Mouse (Mus musculus): Measurements from ENCODE around the gene Clec12a. TPM values are rescaled to one million over a fixed set of nuclear protein-coding genes. Genes with fewer than 3 reads are reported as not detected.
"Not testable (repeated sequence)": the region's sequence is repeated elsewhere in the genome, so short reads cannot be mapped to it uniquely, and the experiment has no call there.

Gene Clec12a
- polyA plus RNA-seq (2012; rRNA removed): 0.13 and 0.14 TPM in 2 replicates

DNA sequence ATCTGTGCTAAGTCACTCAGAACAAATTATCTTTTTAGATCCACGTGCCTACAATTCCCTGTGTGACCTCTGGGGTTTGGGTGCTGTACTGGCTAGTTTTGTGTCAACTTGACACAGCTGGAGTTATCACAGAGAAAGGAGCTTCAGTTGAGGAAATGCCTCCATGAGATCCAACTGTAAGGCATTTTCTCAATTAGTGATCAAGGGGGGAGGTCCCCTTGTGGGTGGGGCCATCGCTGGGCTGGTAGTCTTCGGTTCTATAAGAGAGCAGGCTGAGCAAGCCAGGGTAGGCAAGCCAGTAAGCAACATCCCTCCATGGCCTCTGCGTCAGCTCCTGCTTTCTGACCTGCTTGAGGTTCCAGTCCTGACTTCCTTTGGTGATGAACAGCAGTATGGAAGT lies at the start of gene Clec12a:
Gene Clec12a, plus strand, starts transcription at position 301 of the 400 bp plus-strand sequence.
- H3K4me3 ChIP-seq (ENCODE audit: low read depth, low read length); H3K4me1 ChIP-seq (ENCODE audit: control insufficient read depth, insufficient read depth, insufficient read length, low read length); H3K36me3 ChIP-seq (ENCODE audit: control insufficient read depth, insufficient read depth, low read length); H3K27me3 ChIP-seq (ENCODE audit: control insufficient read depth, insufficient read depth, low read length); H3K27ac ChIP-seq (ENCODE audit: insufficient read depth, low read depth, low read length): not testable (repeated sequence)
- WGBS: 74% methylated on average over 4 of the region's 4 CpGs

DNA sequence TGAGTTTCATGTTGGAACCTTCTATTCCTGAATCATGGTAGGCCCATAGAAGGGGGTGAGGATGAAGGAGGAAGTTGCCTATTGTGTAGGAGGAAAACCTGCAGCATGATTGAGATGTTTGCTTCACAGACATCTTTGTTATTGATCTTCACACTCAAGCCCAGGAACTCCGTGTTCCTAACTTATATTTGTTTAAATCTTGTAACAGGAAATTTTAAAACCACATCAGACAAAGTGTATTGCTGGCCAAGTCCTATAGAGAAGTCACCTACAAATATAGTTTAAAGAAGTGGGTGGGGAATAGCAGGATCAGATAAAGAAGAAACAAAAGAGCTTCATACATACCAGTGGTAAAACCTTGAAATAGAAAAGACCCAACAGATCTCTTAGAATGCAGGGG lies 38.3 kb upstream of the Clec12a start:
- Histone ChIP-seq H3K27me3 (ENCODE audit: control insufficient read depth, insufficient read depth, low read length) (no peaks in the 10 kb centered on the region), H3K4me3 (ENCODE audit: low read depth, low read length) (no peak overlapping the region), H3K27ac (ENCODE audit: insufficient read depth, low read depth, low read length) (no peak overlapping the region), H3K4me1 (ENCODE audit: control insufficient read depth, insufficient read depth, insufficient read length, low read length) (no peaks in the 10 kb centered on the region), H3K36me3 (ENCODE audit: control insufficient read depth, insufficient read depth, low read length) (no peaks in the 10 kb centered on the region)
- no peak for TF ChIP-seq CTCF (IDR thresholded peaks at IDR 0.05; ENCODE audit: extremely low read depth, insufficient read length, insufficient replicate concordance, low read depth, low read length)
- TF ChIP-seq POLR2A (IDR thresholded peaks at IDR 0.05; ENCODE audit: low read depth, low read length): no peak
- WGBS: 30% methylated on average over 1 of the region's 1 CpGs

DNA sequence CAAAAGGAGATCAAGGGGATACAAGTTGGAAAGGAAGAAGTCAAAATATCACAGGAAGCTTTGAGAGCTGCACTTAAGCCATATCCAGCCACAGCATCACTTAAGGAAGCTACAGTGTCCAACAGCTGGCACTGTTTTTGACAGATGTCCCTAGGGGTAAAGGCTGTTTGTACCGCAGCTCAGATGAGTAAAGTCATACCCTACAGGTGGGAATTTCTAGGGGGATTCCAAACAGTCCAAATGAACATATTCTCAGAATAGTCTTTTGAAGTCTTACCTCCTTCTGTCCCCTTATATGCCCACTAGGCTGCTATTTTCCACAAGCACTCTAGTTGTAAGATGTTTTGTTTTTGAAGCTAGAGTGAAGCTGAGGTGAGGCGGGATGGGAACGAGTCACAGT lies 30.0 kb upstream of the Clec12a start:
- H3K27me3 ChIP-seq (ENCODE audit: control insufficient read depth, insufficient read depth, low read length): no peaks in the 10 kb centered on the region; the same call in 1 of the 2 replicates
- TF ChIP-seq POLR2A (IDR thresholded peaks at IDR 0.05; ENCODE audit: low read depth, low read length): no peak
- TF ChIP-seq CTCF (IDR thresholded peaks at IDR 0.05; ENCODE audit: extremely low read depth, insufficient read length, insufficient replicate concordance, low read depth, low read length): no peak
- 70% methylated on average over 3 of the region's 3 CpGs for WGBS

DNA sequence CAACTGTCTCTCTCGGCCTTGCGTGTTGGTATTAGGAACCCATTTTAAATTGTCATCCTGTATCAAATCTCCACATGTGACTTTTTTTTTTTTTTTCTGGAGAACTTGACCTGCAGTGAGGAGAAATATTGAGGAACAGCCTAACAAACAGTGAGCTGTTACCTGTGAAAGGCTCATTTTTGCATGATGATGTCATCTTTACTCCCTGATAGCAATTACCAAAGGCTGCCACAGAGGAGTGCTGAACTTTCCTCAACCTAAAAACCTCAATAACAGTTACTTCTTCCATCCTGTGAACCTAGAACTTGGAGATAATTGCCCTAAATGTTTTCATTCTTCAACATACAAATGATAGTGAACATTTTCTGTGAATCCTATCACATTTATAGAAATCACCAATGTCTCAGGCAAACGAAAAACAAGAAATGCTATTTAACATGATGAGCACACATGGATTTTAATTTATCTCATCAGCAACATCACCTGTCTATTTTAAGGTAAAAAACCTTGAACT lies 27.8 kb upstream of the Clec12a start:
- TF ChIP-seq CTCF (IDR thresholded peaks at IDR 0.05; ENCODE audit: extremely low read depth, insufficient read length, insufficient replicate concordance, low read depth, low read length) (no peak), POLR2A (IDR thresholded peaks at IDR 0.05; ENCODE audit: low read depth, low read length) (no peak)
- Histone ChIP-seq H3K4me3 (ENCODE audit: low read depth, low read length) (no peak overlapping the region), H3K27ac (ENCODE audit: insufficient read depth, low read depth, low read length) (no peak overlapping the region), H3K4me1 (ENCODE audit: control insufficient read depth, insufficient read depth, insufficient read length, low read length) (peaks cover 2% of the 10 kb centered on the region; the same call in 1 of the 2 replicates), H3K36me3 (ENCODE audit: control insufficient read depth, insufficient read depth, low read length) (no peaks in the 10 kb centered on the region), H3K27me3 (ENCODE audit: control insufficient read depth, insufficient read depth, low read length) (no peaks in the 10 kb centered on the region; the same call in 1 of the 2 replicates)
- 88% methylated on average over 3 of the region's 3 CpGs for WGBS

More for the DNA sequence above, 30.0 kb upstream of the Clec12a start:
- Histone ChIP-seq H3K4me1 (ENCODE audit: control insufficient read depth, insufficient read depth, insufficient read length, low read length) (peaks cover 2% of the 10 kb centered on the region; the same call in 1 of the 2 replicates), H3K27ac (ENCODE audit: insufficient read depth, low read depth, low read length) (no peak overlapping the region), H3K4me3 (ENCODE audit: low read depth, low read length) (no peak overlapping the region), H3K36me3 (ENCODE audit: control insufficient read depth, insufficient read depth, low read length) (no peaks in the 10 kb centered on the region)

DNA sequence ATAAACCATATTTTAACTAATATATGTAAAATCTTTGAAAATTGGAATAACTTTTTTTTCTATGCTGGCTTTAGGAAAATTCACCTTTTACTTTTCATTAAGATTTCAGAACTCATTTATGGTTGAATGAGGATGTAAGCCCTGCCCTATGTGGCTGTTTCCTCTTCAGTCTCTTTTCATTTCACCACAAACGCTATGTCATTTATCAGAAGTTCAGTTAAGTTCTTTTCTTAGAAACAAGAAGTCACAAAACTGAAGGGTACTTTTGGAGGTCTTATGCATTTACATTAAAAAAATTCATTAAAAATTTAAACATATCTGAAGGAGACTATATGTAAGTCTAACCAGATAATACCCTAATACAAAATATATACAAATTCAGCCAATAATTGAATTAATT lies 26.8 kb upstream of the Clec12a start:
- H3K4me3 ChIP-seq (ENCODE audit: low read depth, low read length): no peak overlapping the region
- H3K27ac ChIP-seq (ENCODE audit: insufficient read depth, low read depth, low read length): no peak overlapping the region
- H3K27me3 ChIP-seq (ENCODE audit: control insufficient read depth, insufficient read depth, low read length): no peaks in the 10 kb centered on the region
- 80% methylated on average over 1 of the region's 1 CpGs for WGBS
- H3K36me3 ChIP-seq (ENCODE audit: control insufficient read depth, insufficient read depth, low read length): no peaks in the 10 kb centered on the region
- TF ChIP-seq POLR2A (IDR thresholded peaks at IDR 0.05; ENCODE audit: low read depth, low read length) (no peak), CTCF (IDR thresholded peaks at IDR 0.05; ENCODE audit: extremely low read depth, insufficient read length, insufficient replicate concordance, low read depth, low read length) (no peak)
- peaks cover 2% of the 10 kb centered on the region; the same call in 1 of the 2 replicates for H3K4me1 ChIP-seq (ENCODE audit: control insufficient read depth, insufficient read depth, insufficient read length, low read length)

DNA sequence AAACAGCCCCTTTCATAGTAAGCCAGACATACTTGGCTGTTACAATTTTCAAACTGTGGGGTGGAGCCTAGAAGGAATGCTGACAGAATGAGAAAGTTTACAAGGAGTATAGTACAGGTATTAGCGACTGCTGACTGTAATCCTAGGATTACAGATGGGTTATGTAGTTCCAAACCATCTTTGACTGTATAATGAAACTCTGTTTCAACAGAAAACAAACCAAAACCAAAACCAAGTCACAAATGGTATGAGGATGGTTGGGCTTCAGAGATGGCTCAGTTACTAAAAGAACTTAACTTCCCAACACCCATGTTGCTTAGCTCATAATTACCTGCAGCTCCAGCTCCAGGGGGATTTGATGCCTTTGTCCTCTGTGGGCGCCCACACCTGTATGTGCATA lies 26.0 kb upstream of the Clec12a start:
- H3K27me3 ChIP-seq (ENCODE audit: control insufficient read depth, insufficient read depth, low read length): no peaks in the 10 kb centered on the region
- no peak overlapping the region for H3K27ac ChIP-seq (ENCODE audit: insufficient read depth, low read depth, low read length)
- no peaks in the 10 kb centered on the region for H3K36me3 ChIP-seq (ENCODE audit: control insufficient read depth, insufficient read depth, low read length)
- TF ChIP-seq CTCF (IDR thresholded peaks at IDR 0.05; ENCODE audit: extremely low read depth, insufficient read length, insufficient replicate concordance, low read depth, low read length): no peak
- TF ChIP-seq POLR2A (IDR thresholded peaks at IDR 0.05; ENCODE audit: low read depth, low read length): no peak
- H3K4me3 ChIP-seq (ENCODE audit: low read depth, low read length): no peak overlapping the region
- peaks cover 2% of the 10 kb centered on the region; the same call in 1 of the 2 replicates for H3K4me1 ChIP-seq (ENCODE audit: control insufficient read depth, insufficient read depth, insufficient read length, low read length)
- 81% methylated on average over 2 of the region's 2 CpGs for WGBS

DNA sequence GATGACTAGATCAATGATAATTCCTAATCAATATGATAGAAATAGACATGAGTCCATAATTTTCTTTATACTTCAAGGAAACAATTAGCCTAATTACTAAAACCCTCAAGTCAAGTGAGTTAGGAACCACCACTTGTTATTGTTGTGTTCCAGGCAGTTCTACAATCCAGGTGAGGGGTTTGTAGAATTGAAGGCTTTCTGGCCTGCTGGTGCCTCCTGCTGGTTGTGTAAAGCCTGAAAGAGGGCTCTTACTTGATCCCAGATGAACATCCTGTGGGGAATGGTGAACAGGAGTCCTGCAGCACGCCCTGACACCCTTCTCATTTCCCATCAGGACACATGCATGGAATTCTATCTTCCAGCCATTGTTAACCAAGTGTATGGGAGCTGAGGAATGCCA lies 24.1 kb upstream of the Clec12a start:
- H3K4me1 ChIP-seq (ENCODE audit: control insufficient read depth, insufficient read depth, insufficient read length, low read length): peaks cover 2% of the 10 kb centered on the region; the same call in 1 of the 2 replicates
- TF ChIP-seq POLR2A (IDR thresholded peaks at IDR 0.05; ENCODE audit: low read depth, low read length): no peak
- TF ChIP-seq CTCF (IDR thresholded peaks at IDR 0.05; ENCODE audit: extremely low read depth, insufficient read length, insufficient replicate concordance, low read depth, low read length): no peak
- WGBS: 70% methylated on average over 1 of the region's 1 CpGs

More for the DNA sequence above, 24.1 kb upstream of the Clec12a start:
- no peaks in the 10 kb centered on the region for H3K36me3 ChIP-seq (ENCODE audit: control insufficient read depth, insufficient read depth, low read length)
- no peak overlapping the region for H3K4me3 ChIP-seq (ENCODE audit: low read depth, low read length)
- no peak overlapping the region for H3K27ac ChIP-seq (ENCODE audit: insufficient read depth, low read depth, low read length)
- H3K27me3 ChIP-seq (ENCODE audit: control insufficient read depth, insufficient read depth, low read length): no peaks in the 10 kb centered on the region

Measured in small intestine, adult 2 months (tissue).